Mouse (Mus musculus): ENCODE measurements around the gene 4930556J24Rik.
"Not testable (repeated sequence)": the region's sequence is repeated elsewhere in the genome, so short reads cannot be mapped to it uniquely, and the experiment has no call there.

Gene 4930556J24Rik

DNA sequence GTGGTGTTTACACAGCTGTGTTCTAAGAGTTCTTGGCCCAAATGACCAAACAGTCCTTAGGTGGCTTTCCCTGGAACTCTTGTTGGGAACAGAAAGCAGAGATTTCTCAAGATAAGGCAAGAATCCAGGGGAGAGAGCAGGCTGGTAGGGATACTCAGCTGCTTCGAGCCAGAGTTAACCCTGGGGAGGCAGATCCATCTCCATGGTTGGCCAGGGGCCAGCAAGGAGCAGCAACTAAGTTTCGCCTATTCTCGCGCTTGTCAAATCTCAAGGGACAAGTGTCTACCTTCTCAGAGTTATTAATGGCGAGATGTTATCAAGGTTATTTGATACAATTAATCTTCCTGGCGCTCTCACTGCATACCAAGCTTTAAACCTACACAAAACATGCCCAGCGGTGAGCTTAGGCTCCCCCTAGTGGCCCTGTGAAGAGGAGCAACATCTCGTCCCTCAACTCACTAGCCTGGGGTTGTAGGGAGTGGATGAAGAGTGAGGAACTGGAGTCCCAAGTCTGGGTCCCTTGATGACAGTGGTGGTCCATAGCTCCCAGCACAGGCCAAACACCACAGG is 55.2 kb downstream of the 4930556J24Rik start:
- DNase-seq (ENCODE audit: low spot score): peak; percentile 78

DNA sequence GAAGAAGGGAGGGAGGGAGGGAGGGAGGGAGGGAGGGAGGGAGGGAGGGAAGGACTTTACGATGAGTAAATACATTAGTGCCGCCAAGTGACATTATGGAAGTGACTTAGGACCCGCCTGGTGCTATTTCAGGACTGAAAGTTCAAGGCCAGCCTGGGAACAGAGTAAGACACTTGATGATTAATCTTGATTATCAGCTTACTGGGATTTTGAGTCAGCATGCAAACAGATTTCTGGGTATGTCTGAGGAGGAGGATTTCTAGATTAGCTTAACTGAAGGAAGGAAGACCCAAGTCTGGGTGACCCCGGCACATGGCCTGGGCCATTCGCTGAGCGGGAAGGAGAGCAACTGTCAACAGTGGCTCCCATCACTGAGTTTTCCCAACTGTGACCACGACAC is 56.1 kb downstream of the 4930556J24Rik start:
- DNase-seq (ENCODE audit: low spot score): no peak

DNA sequence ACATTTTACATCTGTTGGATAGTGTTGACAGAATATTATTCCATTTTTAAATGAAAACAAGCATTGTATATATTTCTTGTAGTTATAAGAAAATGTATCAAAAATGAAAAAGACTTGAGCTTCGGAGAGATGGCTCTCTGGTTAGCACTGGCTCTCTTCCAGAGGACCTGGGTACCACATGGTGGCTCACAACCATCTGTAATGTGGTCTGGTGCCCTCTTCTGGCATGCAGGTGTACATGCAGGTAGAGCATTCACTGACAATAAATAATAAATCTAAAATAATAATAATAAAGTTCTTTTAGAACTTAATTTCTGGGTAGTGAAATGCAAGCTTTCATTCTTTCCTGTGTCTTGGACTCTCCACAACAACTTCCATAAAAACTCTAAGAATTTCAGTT is 57.8 kb downstream of the 4930556J24Rik start:
- peak; percentile 50 for DNase-seq (ENCODE audit: low spot score)

DNA sequence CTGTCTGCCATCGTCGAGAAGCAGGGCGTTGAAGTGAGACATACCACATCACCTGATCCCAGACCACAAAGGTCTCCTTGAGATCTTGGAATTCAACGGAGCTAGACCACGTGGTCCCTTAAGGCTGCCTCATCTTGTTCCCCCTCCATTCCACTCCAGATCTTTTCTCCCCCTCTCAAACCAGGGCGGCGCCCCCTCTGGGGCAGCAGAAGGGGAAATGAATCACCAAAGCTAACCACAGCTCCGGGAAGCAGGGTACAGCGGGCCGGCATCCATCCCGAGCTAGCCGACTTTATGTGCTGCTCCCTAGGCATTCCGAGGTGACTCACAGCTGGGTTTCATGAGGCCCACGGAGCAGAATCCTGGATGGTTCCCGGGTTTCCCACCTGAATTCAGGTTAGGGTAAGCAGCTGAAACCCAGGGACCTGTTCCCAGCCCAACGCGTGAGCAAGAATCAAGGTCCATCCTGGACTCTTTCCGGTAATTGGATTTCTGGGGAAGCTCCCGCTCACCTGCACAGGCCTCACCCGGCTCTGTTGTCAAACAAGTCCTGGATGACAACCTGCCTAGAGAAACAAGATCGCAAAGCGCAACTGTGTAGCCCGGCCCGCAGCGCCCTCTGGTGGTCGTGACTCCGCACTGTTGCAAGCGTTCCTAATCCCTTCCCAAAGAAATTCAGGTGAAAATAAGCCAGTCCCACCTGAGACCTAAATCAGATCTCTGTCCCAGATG is 62.3 kb downstream of the 4930556J24Rik start, which contains the start of gene Slc35e4:
Gene Slc35e4 (minus strand): TSS at position 556 of the 732 bp plus-strand sequence.
- peak; percentile 93 for DNase-seq (ENCODE audit: low spot score)

DNA sequence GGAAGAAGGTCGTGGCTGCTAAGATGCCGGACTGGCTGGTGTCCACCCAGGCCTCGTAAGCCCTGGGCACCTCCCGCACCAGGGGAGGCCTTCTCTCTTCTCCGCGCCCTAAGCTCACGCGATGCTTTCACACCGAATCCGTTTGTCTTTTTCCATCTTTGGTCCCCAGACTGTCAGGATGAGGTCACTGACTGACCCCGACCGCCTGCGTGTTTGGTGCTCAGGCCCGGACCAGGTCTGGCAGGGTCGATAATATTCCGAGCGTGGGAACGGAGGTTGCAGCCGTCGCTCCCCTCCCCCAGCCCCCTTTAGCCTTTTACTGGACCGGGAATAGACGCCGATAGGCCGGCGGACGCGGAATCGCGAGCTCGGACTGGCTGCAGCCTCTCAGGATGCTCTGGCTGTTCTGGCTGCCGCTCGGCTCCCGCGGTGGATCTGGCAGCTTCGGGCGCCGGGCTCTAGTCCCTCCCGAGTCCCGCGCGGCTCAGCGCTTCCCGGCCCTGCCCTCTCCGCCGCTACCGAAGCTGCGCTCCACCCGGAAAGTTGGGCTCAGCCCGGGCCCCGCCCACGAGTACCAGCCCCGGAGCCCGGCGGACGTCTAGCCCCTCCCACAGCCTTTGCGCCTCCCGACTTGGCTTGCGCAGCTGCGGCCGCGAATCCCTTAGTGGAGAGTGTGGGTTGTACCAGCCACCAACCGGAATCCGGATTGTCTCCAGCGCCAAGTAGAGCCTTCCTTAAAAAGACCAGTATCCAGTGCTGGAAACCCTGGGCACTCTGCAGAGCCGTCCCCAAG is 63.1 kb downstream of the 4930556J24Rik start:
- DNase-seq (ENCODE audit: low spot score): peak; percentile 97

DNA sequence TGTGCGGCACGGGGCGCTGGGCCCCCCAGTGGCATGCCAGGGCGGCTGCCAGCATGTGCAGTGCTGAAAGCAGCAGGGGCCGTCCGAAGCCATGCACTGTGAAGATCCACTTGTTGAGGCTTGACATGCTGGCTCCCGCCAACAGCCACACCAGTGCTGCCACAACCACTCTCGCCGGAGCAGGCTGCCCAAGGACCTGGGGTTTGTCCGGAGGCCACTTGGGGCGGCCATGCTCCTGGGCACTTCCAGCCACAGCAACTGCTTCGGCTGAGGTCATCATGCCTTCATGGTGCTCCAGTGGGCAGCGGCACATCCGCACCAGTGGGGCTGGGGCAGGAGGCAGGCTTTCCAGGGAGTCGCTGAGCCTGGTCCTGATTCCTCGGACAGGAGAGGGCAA is 63.7 kb downstream of the 4930556J24Rik start:
- DNase-seq (ENCODE audit: low spot score): peak; percentile 80

DNA sequence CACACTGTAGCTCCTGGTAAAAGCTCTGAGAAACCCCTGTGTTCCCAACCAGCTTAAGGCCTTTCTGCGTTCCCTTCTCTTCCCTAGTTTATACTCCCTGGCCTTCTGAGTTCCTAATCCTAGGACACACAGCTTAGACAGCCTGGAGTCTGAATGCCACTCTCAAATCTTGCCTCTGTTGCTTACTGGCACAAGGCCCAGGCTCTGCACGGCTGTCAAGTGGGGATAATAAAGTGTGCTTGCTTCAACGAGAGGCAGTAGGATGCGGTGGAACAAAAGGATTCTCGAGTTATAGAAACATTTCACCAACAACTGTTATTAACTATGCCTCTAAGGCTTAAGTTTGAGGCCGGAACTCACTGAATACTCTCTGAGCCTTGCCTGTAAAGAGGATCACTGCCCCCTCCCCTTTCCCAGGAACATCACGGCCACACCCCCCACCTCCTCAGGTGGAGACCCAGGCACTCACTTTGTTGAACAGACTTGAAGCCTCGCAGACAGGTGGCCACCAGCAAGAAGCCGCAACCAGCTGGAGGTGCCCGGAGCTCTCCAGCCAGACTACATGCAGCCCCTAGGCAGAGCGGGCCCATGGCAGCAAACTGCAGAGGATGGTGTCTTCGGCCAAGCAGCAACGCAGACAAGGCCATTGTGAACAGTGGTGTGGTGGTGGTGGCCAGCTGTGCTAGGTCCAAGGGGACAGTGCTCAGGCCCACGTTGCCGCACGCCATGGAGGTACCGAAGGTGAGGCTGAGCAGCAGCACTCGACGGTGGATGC is 64.3 kb downstream of the 4930556J24Rik start:
- DNase-seq (ENCODE audit: low spot score): peak; percentile 58

DNA sequence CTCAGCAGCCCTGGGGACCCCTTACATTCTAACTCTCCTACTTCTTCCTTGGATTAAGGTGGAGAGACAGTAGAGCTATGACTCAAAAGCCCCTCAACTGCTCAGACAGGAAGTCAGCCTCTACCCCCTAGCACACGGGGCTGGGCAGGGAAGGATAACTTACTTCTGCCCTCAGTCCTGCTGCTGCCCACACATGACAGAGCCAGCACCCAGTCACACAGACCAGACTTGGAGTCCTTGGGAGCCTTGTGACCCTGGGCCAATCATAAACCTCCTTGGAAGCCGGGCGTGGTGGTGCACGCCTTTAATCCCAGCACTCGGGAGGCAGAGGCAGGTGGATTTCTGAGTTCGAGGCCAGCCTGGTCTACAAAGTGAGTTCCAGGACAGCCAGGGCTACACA is 65.1 kb downstream of the 4930556J24Rik start:
- DNase-seq (ENCODE audit: low spot score): not testable (repeated sequence)

DNA sequence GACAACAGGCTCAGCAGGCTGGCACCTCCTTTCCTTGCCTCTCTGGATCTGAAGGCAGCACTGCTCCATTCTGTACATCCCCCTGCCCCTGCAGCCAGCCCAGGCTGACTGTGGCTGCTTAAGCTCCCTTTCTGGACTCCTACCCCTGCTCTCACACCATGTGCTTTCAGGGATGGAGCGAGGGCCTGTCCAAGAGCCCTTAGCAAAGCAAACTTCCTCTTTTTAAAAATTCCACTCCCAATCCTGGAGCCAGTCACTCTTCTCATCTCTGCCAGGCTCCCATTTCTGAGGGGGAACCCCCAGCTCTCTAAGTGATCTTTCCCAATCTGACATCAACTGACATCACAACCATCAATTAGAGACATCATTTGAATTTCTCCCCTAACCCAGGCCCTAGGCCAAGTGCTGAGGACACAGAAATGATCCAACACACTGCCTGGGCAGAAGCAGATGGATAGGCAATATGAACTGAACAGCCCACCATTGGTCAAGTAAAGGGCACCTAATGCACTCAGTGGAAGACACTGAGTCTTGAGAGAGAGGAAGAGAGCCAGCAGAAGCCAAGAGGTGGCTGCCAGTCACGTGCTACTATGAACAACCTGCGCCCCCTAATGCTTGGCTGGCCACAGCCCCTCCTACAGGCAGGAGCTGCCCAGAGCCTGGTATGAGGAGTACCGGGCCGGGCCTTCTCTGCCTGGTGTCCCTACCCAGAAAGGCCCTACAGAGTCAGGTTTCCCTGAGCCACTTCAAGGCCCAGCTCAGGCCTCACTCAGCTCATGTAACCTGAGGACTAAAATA is 65.9 kb downstream of the 4930556J24Rik start:
- DNase-seq (ENCODE audit: low spot score): peak; percentile 26

DNA sequence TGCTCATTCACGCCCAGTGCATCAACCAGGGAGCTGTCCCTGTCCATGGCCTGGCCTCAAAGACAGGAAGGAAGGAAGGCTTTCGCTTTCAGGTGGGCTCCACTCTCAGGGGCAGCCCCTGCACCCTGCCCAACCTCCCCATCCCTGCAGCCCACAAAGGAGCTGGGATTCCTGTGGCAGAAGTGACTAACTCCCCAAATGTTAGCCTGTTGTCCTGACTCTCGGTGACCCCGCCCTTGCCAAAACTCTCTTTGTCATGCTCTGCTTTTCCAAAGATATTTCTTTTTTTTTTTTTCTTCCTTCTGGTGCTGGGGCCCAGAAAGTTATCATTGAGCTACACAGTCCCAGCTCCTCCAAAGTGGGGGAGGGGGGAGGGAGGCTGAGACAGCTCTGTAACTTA is 67.3 kb downstream of the 4930556J24Rik start:
- DNase-seq (ENCODE audit: low spot score): no peak

DNA sequence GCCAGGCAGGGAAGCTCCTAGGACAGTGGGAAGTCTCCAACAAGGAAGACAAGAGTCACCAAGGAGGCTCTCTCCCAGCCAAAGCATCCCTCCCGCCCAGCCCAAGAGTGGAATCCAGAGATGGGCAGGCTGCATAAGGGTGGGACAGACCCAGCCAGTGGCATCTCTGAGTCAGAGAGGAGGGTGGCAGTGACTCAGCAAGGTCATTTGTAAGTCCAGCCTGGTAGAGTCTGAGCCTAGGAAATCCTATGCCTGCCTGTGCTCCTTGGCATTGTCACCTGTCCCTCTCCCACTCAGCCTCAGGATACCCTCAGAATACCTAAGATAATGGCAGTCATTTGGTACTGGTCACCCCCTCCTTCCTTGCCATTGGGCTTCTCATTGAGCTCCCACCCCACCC is 71.1 kb downstream of the 4930556J24Rik start:
- peak; percentile 27 for DNase-seq (ENCODE audit: low spot score)

DNA sequence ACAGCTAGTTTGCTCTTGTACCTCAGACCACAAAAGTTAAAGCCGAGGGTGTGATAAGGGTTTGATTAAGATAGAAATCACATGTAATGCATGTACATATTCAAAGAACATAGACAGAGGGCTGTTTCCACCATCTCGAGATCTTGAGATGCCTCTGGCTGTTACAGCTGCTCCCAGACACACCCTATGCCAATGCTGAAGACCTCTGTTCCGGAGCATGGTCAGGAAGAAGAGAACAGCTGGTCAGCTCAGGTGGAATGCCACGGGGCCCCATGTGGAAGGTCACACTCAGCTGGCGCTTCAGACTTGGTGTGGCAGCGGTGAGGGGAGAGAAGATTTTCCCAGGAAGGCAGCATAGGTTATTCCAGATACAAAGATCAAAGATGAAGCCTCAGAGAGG is 71.9 kb downstream of the 4930556J24Rik start:
- no peak for DNase-seq (ENCODE audit: low spot score)

DNA sequence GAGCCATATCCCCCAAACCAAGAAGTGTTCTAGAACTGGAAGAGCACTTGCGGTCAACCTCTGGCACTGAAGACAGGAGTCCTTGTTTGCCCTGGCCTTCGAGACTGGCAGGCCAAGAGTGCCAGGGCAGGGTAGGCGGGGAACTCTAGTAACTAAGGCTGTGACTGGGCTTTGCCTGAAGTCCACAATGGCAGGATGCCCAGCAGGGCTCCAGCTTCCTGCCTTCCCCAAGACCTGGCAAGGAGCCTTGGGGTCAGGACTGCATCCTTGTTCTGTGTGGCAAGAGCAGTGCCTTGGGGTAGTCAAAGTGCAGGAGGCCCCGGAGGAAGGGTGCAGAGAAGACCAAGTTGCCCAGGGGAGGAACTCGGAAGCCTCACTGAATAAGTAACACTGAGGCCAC is 73.5 kb downstream of the 4930556J24Rik start:
- DNase-seq (ENCODE audit: low spot score): peak; percentile 66

DNA sequence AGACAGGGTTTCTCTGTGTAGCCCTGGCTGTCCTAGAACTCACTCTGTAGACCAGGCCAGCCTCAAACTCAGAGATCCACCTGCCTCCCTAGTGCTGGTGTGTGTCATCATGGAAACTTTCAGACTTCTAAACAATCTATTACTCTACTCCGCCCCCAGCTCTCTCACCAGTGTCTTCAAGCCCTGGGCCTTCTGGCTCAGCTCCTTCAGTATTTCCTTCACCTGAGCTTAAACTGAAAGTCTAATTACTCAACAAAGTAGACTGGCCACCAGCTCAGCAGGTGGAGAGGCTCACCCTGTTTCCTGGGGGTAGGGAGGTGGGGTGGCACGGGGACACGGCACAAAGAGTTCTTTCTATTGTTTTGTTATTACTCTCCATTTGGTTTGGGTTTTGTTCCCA is 74.1 kb downstream of the 4930556J24Rik start:
- no peak for DNase-seq (ENCODE audit: low spot score)

DNA sequence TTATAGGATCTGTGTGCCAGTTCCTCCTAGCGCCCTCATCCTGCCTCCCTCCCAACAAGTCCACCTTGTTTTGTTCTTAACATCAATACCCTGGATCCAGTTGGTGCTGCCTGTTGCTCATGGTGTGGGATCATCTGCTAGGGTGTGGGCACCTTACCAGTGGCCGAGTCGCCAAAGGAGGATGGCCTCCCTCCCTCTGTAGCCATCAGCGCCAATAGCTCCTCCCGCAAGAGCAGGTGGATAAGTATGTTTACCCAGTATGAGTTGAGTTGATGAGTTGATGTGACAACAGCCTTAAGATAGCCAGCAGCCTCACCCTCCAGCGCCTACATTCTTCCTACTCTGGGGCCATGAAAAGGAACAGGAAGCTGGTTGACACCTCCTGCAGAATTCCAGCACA is 76.3 kb downstream of the 4930556J24Rik start:
- no peak for DNase-seq (ENCODE audit: low spot score)

DNA sequence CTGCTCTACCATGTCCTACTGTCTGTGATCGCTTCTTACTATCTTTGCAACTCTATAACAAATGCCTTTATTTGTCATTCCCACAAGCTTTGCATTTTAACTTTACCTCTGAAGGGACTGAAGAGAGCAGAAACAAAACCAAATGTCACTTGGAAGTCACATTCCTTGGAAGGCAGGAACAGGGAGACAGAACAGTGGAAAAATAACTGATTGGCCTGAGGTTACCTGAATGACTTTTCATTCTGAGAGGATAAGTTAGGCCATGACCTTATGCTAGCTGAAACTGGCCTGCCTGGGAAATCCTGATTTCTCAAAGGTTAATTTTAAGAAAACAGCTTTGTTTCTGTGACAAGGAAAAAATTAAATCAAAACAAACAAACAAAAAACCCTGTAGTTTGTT is 80.6 kb downstream of the 4930556J24Rik start:
- no peak for DNase-seq (ENCODE audit: low spot score)

DNA sequence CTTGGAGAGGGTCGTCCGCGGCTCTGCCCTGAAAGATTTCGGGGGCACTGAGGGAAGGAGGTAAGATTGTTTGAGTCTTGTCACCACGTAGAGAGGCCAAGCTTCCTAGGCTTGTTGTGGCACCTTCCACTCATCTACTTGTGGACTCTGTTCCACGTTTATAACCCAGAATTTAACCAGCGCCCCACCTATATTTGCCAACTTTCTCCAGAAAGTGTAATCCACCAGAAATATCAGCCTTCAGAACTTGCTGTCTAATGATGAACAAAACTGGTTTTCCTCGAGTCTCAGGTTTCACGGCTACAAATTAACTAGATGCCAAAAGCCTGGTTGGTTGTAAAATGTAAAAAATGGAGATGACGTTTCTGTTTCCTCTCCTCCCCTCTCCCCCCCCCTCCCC is 81.1 kb downstream of the 4930556J24Rik start:
- DNase-seq (ENCODE audit: low spot score): no peak

DNA sequence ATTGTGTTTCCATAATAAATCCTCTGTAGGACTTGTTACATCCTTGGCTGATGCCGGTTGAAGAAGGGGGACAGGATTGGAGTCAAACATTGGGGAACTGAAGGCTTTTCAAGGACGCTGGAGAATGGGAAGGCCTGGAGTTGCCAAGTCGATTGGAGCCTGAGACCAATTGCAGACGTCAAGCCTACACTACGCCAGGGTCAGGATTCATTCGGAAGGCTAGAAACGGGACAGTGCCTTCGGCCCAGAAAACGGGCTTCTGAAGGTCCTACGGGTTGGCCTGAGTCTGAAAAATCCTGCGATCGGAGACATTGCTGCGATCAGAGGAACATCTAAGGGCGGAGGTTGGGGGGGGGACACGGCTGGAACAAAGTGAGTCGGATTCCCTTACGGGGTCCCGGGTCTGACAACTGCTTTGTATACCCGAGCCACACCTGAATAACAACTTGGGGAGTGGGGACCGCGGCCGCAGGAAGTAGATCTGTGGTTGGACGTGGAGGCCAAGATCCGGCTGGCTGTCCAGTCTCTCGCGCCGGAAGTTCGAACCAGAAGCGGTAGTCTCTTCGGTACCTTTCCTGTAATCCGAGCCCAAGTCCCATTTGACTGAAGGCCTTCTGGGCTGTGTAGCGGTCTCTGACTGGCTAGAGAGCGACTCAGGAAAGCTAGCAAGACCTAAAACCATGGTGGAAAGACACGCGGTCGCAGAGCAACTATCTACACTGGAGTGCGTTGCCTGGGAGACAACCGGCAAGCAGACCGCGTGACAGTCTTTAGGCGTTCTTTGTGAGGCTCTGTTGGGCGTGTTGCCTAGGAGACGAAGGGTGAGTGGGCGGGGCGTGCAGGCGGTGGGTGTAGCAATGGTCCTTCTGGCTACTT is 81.9 kb downstream of the 4930556J24Rik start, which contains the start of the genes 4921536K21Rik and Dusp18:
Gene 4921536K21Rik (minus strand): TSS at position 693 of the 876 bp plus-strand sequence.
Gene Dusp18 (plus strand): TSS at position 835 of the 876 bp plus-strand sequence.
- DNase-seq (ENCODE audit: low spot score): no peak

DNA sequence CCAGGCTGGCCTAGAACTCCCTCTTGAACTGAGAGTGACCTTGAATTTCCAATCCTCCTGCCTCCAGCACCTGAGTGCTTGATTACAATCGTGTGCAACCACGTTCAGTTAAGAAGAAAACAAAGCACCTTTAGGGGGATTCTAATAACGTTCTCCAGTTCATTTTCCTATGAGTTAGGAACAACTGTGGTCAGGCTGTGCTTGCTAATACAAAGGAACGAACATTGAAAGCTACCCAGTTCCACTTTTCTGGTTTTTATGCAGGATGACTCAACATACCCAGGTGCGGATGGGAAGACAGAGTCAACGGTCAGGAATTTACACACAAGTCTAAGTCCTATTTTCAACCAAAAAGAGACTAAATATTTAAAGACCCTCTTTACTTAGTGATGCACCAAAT is 82.6 kb downstream of the 4930556J24Rik start:
- DNase-seq (ENCODE audit: low spot score): no peak

All from MN1 (cell line).